Mouse (Mus musculus) forebrain, embryonic 14.5 days (tissue): Measurements from ENCODE around the gene Gcnt4. TPM values are rescaled to one million over a fixed set of nuclear protein-coding genes. Genes with fewer than 3 reads are reported as not detected.
"Not testable (repeated sequence)": the region's sequence is repeated elsewhere in the genome, so short reads cannot be mapped to it uniquely, and the experiment has no call there.

Experiments
- ATAC-seq: fragments of 200-750 bp; cut with Nextera tagmentation; 2 replicates; pipeline ENCODE4 v1.8.0; 2017; ENCODE audit warnings: mild to moderate bottlenecking, moderate library complexity
- DNase-seq: peaks from one replicate; pipeline ENCODE4 v3.0.0-alpha.2; 2015; ENCODE audit warnings: low spot score
- H3K27ac ChIP-seq: fragments of 300-500 bp; sonication (generic); 2 replicates; pipeline ENCODE4 v1.5.1; 2014; ENCODE audit warnings: low read depth, mild to moderate bottlenecking, control low read depth, low read length, moderate library complexity
- H3K27me3 ChIP-seq: fragments of 300-500 bp; sonication (generic); replicated peaks from 2 replicates; pipeline ENCODE4 v1.6.1; 2014; ENCODE audit warnings: low read length, control low read depth, mixed read lengths; ENCODE audit not compliant: control insufficient read depth, insufficient read depth
- H3K36me3 ChIP-seq: fragments of 300-500 bp; sonication (generic); 2 replicates; pipeline ENCODE4 v1.6.1; 2014; ENCODE audit warnings: low read length, control low read depth; ENCODE audit not compliant: control insufficient read depth, insufficient read depth
- H3K4me1 ChIP-seq: fragments of 300-500 bp; sonication (generic); 2 replicates; pipeline ENCODE4 v1.6.1; 2014; ENCODE audit warnings: antibody characterized with exemption, low read length, control low read depth; ENCODE audit not compliant: control insufficient read depth, insufficient read depth
- H3K4me2 ChIP-seq: fragments of 300-500 bp; sonication (generic); 2 replicates; pipeline ENCODE4 v1.6.1; 2014; ENCODE audit warnings: mild to moderate bottlenecking, control low read depth, low read length
- H3K4me3 ChIP-seq: fragments of 300-500 bp; sonication (generic); 2 replicates; pipeline ENCODE4 v1.5.1; 2014; ENCODE audit warnings: low read depth, low read length, control low read depth
- H3K9ac ChIP-seq: fragments of 300-500 bp; sonication (generic); 2 replicates; pipeline ENCODE4 v1.6.1; 2014; ENCODE audit warnings: mild to moderate bottlenecking, low read length, control low read depth, moderate library complexity
- H3K9me3 ChIP-seq: fragments of 300-500 bp; sonication (generic); replicated peaks from 2 replicates; pipeline ENCODE4 v1.6.1; 2016; ENCODE audit warnings: low read length, control low read depth, mixed read lengths; ENCODE audit not compliant: control insufficient read depth
- WGBS: fragments of 180-500 bp; shearing (Covaris S2); extraction: QIAGEN DNeasy Blood & Tissue Kit; methylation state at CpG from one replicate; pipeline ENCODE4 v1.1.7; 2014; 5-methylcytosine and 5-hydroxymethylcytosine counted together
- polyA plus RNA-seq: library from polyadenylated mRNA; unstranded; fragments of >200 nt; fragmentation: Nextera tagmentation; extraction: Ambion mirVana; gene quantifications from 2 replicates; pipeline ENCODE4 v1.2.1, GENCODE M21; 2014

The Gcnt4 gene
- polyA plus RNA-seq, 1 experiment from 2014 or later = 0.08 TPM

DNA sequence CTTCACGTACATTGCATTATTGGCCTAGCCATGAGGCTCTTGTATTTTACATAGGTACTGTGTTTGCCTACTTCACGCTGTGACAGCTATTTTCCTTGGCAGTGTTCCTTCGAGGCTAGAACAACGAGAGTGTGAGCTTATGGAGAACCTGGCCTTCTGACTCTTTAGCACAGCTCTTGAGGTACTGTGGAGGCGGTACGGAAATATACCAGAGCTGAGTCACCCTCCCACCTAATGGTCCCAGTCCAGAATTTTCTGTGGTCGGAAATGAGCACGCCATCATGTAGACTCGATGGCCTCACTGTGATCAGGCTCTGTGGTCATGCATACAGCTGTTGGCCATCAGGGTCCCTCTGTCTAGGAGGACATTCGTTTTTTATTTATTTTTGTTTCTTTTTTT lies 15.2 kb downstream of the Gcnt4 start:
- H3K9me3 ChIP-seq = no peaks in the 10 kb centered on the region
- no peak overlapping the region for H3K27ac ChIP-seq
- peaks cover 5% of the 10 kb centered on the region; the same call in 1 of the 2 replicates for H3K4me1 ChIP-seq
- WGBS = 89% methylated on average over 10 of the region's 10 CpGs
- DNase-seq = no peak
- H3K36me3 ChIP-seq = no peaks in the 10 kb centered on the region
- H3K4me3 ChIP-seq = no peak overlapping the region
- ATAC-seq = no peak
- no peaks in the 10 kb centered on the region for H3K27me3 ChIP-seq
- no peak overlapping the region for H3K9ac ChIP-seq
- H3K4me2 ChIP-seq = no peak overlapping the region

DNA sequence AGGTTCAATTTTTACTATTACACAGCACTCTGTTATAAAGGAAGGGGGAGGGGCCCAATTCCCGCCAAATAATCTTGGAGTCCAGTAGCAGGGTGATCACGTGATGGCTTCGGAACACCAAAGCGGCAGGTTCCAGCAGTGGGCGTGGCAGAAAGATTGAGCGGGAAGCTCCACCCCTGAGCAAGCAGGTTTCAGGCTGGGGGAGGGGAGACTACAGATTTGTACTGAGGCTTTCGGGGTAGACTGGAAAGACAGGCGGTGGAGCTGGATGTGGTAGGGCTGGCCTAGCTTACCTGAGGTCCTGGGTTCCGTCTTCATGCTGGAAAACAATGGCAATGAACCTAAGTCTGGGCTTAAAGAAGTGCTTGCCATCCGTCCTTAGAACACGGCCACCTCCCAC lies 17.0 kb downstream of the Gcnt4 start:
- DNase-seq, H3K27ac ChIP-seq, H3K4me2 ChIP-seq, H3K27me3 ChIP-seq, H3K9me3 ChIP-seq, H3K4me3 ChIP-seq, H3K36me3 ChIP-seq, H3K9ac ChIP-seq, H3K4me1 ChIP-seq, ATAC-seq: not testable (repeated sequence)
- 89% methylated on average over 11 of the region's 11 CpGs for WGBS

DNA sequence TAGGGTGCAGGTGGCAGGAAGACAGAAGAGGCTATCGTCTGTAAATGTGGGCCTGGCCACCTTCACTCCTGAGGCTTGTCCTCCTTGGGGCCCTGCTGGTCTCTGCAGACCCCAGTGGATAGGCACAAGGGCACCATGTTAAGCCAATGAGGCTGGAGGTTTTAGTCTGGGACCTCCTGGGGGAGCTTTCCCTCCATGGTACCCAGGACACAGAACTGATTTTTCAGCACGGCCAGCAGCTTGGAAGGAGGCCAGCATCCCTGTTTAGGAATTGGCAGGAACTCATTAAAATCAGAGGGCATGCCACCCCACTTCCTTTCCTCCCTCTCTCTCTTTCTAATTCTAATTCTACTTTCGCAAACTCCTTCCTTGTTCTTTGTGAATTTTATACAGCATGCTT lies 19.1 kb downstream of the Gcnt4 start:
- no peaks in the 10 kb centered on the region for H3K9me3 ChIP-seq
- no peak overlapping the region for H3K9ac ChIP-seq
- H3K4me1 ChIP-seq = peaks cover 5% of the 10 kb centered on the region; the same call in 1 of the 2 replicates
- ATAC-seq = no peak
- no peak overlapping the region for H3K4me3 ChIP-seq
- no peak overlapping the region for H3K27ac ChIP-seq
- no peak overlapping the region for H3K4me2 ChIP-seq
- peak; percentile 74 for DNase-seq
- H3K27me3 ChIP-seq = no peaks in the 10 kb centered on the region
- 31% methylated on average over 3 of the region's 3 CpGs for WGBS
- H3K36me3 ChIP-seq = no peaks in the 10 kb centered on the region

DNA sequence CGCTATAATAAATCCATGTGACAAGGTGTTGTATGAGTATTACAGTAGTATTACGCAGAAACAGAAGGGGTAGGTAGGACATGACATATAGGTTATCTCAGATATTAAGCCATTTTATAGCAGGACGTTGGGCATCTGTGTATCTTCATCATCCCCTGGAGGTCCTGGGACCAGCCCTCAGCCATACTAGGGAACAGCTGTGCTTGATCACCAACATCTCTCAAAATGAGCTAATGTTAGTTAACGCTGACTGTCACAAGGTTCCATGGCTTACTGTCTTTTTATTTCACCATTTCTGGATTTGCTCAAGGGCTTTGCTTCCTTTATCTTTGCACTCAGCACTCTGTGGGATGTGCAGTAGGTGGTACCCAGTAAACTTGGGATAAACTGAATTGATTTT lies 21.3 kb downstream of the Gcnt4 start:
- no peak overlapping the region for H3K9ac ChIP-seq
- H3K9me3 ChIP-seq = no peaks in the 10 kb centered on the region
- no peak overlapping the region for H3K27ac ChIP-seq
- H3K4me2 ChIP-seq = no peak overlapping the region
- ATAC-seq (no peak), DNase-seq (no peak)
- peaks cover 5% of the 10 kb centered on the region; the same call in 1 of the 2 replicates for H3K4me1 ChIP-seq
- no peaks in the 10 kb centered on the region for H3K36me3 ChIP-seq
- 97% methylated on average over 4 of the region's 4 CpGs for WGBS
- H3K4me3 ChIP-seq = no peak overlapping the region
- H3K27me3 ChIP-seq = no peaks in the 10 kb centered on the region

DNA sequence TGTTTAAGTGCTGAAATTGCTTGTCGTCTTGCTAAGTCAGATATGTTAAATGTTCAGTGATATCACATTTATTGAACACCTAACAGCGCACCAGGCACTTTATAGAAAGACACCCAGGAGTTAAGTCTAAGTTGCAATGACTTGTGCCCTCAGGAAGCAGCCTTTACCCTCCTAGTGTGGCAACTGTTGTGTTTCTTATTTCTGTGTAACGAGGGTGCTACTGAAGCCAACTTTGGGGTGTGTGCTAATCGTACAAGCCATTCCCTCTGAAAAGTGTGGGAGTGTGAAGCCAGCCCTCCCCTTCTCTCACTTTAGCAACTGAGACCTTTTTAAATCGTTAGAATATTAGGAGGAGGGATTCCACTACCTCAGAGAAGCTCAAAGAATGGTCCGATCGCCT lies 23.2 kb downstream of the Gcnt4 start:
- no peak overlapping the region for H3K27ac ChIP-seq
- ATAC-seq (no peak), DNase-seq (no peak)
- WGBS = 81% methylated on average over 7 of the region's 7 CpGs
- no peak overlapping the region for H3K9ac ChIP-seq
- H3K4me2 ChIP-seq = no peak overlapping the region
- peaks cover 5% of the 10 kb centered on the region; the same call in 1 of the 2 replicates for H3K4me1 ChIP-seq
- H3K36me3 ChIP-seq = no peaks in the 10 kb centered on the region
- H3K27me3 ChIP-seq = no peaks in the 10 kb centered on the region
- H3K4me3 ChIP-seq = no peak overlapping the region
- H3K9me3 ChIP-seq = no peaks in the 10 kb centered on the region

DNA sequence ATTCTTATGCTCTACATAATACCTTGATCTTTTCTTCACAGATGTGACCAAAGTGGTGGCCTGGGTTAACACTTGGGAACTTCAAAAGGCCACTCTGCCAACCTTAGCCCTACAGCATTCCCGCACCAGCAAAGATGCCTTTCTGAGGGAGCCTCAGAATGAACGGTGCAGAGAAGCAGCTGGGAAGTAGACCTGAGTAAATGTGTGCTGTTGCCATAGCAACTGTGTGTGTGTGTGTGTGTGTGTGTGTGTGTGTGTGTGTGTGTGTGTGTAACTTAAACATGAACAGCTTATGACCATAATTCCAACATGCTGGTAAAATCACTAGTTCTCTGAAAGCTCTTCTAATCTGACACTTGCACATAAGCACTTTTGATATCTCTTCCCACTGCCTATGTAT lies 27.4 kb downstream of the Gcnt4 start:
- ATAC-seq (peak; percentile 48; the same call in 1 of the 2 replicates), DNase-seq (peak; percentile 49)
- Histone ChIP-seq H3K4me2 (no peak overlapping the region), H3K9ac (no peak overlapping the region), H3K9me3 (no peaks in the 10 kb centered on the region), H3K4me3 (no peak overlapping the region), H3K27ac (no peak overlapping the region), H3K27me3 (no peaks in the 10 kb centered on the region), H3K4me1 (no peaks in the 10 kb centered on the region), H3K36me3 (no peaks in the 10 kb centered on the region)
- WGBS = 61% methylated on average over 2 of the region's 2 CpGs

DNA sequence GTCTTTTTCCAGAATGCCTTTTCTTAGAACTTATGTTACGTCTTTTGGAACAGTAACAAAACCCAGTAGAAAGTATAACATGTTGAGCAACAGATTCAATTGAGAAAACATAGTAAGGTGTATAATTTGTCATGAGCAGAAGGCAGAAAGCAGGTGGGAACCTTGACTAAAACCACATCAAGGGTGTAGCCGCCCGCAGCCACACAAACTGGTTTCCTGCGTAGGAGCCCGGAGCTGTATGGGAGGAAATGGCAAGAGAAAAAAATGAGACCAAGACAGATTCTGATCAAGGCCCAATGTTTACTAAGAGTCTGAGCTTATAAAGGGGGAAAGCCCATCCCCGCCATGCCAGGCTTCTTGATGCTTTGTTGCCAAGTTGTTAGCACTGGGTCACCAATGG lies 32.0 kb downstream of the Gcnt4 start:
- DNase-seq (no peak), ATAC-seq (no peak)
- H3K4me2 ChIP-seq = no peak overlapping the region
- no peaks in the 10 kb centered on the region for H3K9me3 ChIP-seq
- no peak overlapping the region for H3K27ac ChIP-seq
- H3K4me1 ChIP-seq = no peaks in the 10 kb centered on the region
- 94% methylated on average over 6 of the region's 6 CpGs for WGBS
- H3K9ac ChIP-seq = no peak overlapping the region
- no peak overlapping the region for H3K4me3 ChIP-seq
- no peaks in the 10 kb centered on the region for H3K27me3 ChIP-seq
- H3K36me3 ChIP-seq = no peaks in the 10 kb centered on the region

DNA sequence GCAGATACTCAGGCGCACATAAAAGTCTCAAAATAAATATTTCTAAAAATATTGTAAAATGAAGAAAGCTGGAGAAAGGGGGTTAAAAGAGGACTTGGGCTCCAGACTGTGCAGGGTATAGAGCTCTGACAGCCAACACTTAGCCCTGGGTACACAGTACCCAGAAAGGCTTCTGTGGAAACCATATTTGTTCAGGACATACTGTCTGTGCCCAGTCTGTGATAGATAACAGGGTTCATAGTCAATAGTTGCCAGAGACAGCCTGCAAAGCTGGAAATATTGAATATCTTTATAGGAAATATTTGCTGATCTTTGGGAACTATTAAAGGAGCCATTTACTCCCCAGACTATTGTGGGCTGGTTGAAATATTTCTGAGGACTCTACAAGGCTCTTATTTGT lies 35.5 kb downstream of the Gcnt4 start:
- Histone ChIP-seq H3K4me3 (no peak overlapping the region), H3K4me2 (no peak overlapping the region), H3K4me1 (no peaks in the 10 kb centered on the region), H3K27ac (no peak overlapping the region), H3K9me3 (no peaks in the 10 kb centered on the region), H3K36me3 (no peaks in the 10 kb centered on the region), H3K27me3 (no peaks in the 10 kb centered on the region), H3K9ac (no peak overlapping the region)
- ATAC-seq (no peak), DNase-seq (no peak)
- 88% methylated on average over 1 of the region's 1 CpGs for WGBS

DNA sequence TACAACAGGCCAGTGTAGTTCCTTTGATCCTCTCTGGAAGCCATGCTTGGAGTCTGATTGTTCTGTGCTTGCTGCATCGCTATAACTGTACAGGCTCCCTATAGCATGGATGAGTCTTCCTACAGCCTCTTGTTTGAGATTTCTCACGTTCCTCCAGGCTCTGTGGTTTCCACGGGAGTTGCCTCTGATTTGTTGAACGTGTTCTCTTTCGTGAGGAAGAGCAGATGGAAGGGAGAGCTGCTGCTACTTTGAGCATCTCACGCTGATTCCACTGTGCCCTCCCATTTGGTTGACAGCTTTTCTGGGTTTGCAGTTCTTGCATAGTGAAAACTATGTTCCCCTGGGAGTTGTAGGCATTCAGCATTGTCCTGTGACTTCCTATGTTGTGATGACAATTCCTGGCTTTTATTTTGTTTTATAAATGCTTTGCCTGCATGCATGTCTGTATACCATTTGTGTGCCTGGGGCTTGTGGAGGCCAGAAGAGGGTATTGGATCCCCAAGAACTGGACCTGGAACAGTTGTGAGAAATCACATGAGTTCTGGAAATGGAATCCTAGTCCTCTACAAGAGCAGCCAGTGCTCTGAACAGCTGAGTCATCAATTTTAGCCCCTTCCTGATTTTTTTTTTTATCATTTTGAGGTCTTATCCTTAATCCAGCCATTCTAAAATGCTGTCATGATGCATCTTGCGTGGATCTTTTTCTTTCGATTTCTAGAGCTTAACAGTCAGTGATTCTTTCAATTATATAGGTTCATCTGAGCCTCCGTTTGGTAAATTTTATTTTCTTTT lies 37.1 kb downstream of the Gcnt4 start:
- DNase-seq (no peak), ATAC-seq (no peak)
- no peak overlapping the region for H3K27ac ChIP-seq
- no peaks in the 10 kb centered on the region for H3K9me3 ChIP-seq
- H3K4me1 ChIP-seq = no peaks in the 10 kb centered on the region
- no peak overlapping the region for H3K4me3 ChIP-seq
- WGBS = 84% methylated on average over 9 of the region's 9 CpGs
- H3K27me3 ChIP-seq = no peaks in the 10 kb centered on the region
- H3K36me3 ChIP-seq = no peaks in the 10 kb centered on the region
- H3K4me2 ChIP-seq = no peak overlapping the region
- H3K9ac ChIP-seq = no peak overlapping the region
